8 mouse cellular contexts compared by ENCODE assay signal in the genomic region with DNA sequence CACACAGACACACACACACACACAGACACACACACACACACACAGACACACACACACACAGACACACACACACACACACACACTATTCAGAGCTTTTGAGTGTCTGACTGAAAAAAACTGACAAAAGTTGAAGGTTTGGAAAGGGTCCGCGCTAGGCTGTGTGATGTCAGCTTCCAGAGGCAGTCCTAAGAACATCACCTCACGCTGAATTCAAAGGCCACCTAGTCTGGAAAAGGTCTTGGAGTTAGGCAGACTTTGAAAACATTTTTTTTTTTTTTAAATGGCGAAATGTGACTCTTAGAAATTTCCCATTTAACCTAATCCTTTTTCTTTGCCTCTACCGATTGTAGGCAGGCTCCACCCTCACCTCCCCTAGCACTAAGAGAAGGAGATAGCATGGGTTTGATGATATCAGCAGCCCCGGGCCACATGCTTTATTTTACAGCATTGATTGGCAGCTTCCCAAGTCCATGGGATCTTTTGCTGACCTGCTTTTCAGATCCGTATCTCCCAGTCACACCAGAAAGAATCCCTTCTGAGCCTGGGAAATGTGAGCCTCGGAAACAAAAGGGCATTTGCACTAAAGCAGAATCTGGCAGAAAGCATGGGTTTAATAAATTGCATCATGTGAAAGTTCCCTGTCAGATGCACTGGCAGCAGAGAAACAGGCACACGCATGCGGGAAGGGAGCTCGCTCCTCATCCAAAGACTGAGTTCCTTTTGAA.
DNase-seq lines count a peak whose midpoint lies in the region; ATAC-seq and TF ChIP-seq lines count a peak whose summit lies in the region.

No protein-coding gene starts in this region.

- H3K4me1 ChIP-seq in spleen, adult 2 months (ENCODE audit: control insufficient read depth, insufficient read depth, insufficient read length), result no peaks in the 10 kb centered on the region; the same call in 1 of the 2 replicates
- peaks cover 26% of the 10 kb centered on the region for H3K4me1 ChIP-seq in heart, postnatal 0 days (ENCODE audit: control insufficient read depth, insufficient read depth)
- peaks cover 29% of the 10 kb centered on the region for H3K4me1 ChIP-seq in lung, embryonic 14.5 days (ENCODE audit: insufficient read depth)

- H3K9ac ChIP-seq in heart, postnatal 0 days (replicated peaks; ENCODE audit: low read depth, low read length), result peak overlapping the region; percentile 30; the same call in 1 of the 2 replicates
- H3K9ac ChIP-seq in lung, embryonic 14.5 days, result peak overlapping the region; percentile 14

- peak overlapping the region; percentile 60 for H3K4me2 ChIP-seq in heart, postnatal 0 days (ENCODE audit: low read depth, low read length)
- H3K4me2 ChIP-seq in lung, embryonic 14.5 days, result peak overlapping the region; percentile 59

- ATAC-seq in heart, postnatal 0 days (ENCODE audit: insufficient read depth, low read depth), result no peak
- ATAC-seq in lung, embryonic 14.5 days (ENCODE audit: insufficient read depth), result 0 out of 2 replicates have a peak, but pooled peaks have one; percentile 40
- ATAC-seq in megakaryocyte-erythroid progenitor cell, adult 5-6 weeks (replicated peaks; ENCODE audit: low FRiP score, low TSS enrichment, poor library complexity, severe bottlenecking), result no peak

- H3K27ac ChIP-seq in spleen, adult 2 months (ENCODE audit: insufficient read depth, low read length), result peak overlapping the region; percentile 66
- peak overlapping the region; percentile 94 for H3K27ac ChIP-seq in heart, postnatal 0 days (ENCODE audit: low read depth)
- peak overlapping the region; percentile 94 for H3K27ac ChIP-seq in lung, embryonic 14.5 days (ENCODE audit: low read depth)

- DNase-seq in spleen, adult 2 months (ENCODE audit: low read depth in 1 of 2, low spot score in 2 of 2), result no peak
- DNase-seq in spleen, postnatal 36 days (ENCODE audit: low spot score in 2 of 2), result no peak
- peak; percentile 63 for DNase-seq in embryo, embryonic 11 days
- DNase-seq in heart, postnatal 0 days (ENCODE audit: low spot score), result peak; percentile 23
- peak; percentile 43 to 53 for DNase-seq in kidney, postnatal 25 days
- peak; percentile 65 for DNase-seq in lung, embryonic 14.5 days
- peak; percentile 40 to 43 for DNase-seq in right cerebral cortex, postnatal 10 days (ENCODE audit: low spot score in 2 of 2)

- H3K9me3 ChIP-seq in heart, postnatal 0 days (replicated peaks; ENCODE audit: control insufficient read depth, low read length), result no peaks in the 10 kb centered on the region
- H3K9me3 ChIP-seq in lung, embryonic 14.5 days (ENCODE audit: low read depth, low read length), result no peaks in the 10 kb centered on the region

- TF ChIP-seq EP300 in heart, postnatal 0 days (IDR thresholded peaks at IDR 0.05; ENCODE audit: low read depth), result no peak

- no peak overlapping the region for H3K4me3 ChIP-seq in spleen, adult 2 months (ENCODE audit: extremely low read depth, insufficient read depth, insufficient read length)
- no peak overlapping the region for H3K4me3 ChIP-seq in heart, postnatal 0 days (ENCODE audit: low read depth, low read length)
- no peak overlapping the region for H3K4me3 ChIP-seq in lung, embryonic 14.5 days (ENCODE audit: low read depth, low read length)

- H3K27me3 ChIP-seq in spleen, adult 2 months (ENCODE audit: control insufficient read depth, insufficient read depth, low read length), result no peaks in the 10 kb centered on the region
- H3K27me3 ChIP-seq in heart, postnatal 0 days (ENCODE audit: control insufficient read depth, insufficient read depth, low read length), result no peaks in the 10 kb centered on the region
- no peaks in the 10 kb centered on the region for H3K27me3 ChIP-seq in lung, embryonic 14.5 days (ENCODE audit: insufficient read depth, low read length)

- WGBS in spleen, adult 2 months, result 71% methylated on average over 11 of the region's 11 CpGs
- WGBS in heart, postnatal 0 days, result 15% methylated on average over 11 of the region's 11 CpGs
- 14% methylated on average over 11 of the region's 11 CpGs for WGBS in lung, embryonic 14.5 days

- no peaks in the 10 kb centered on the region for H3K36me3 ChIP-seq in spleen, adult 2 months (ENCODE audit: control insufficient read depth, insufficient read depth, low read length)
- no peaks in the 10 kb centered on the region for H3K36me3 ChIP-seq in heart, postnatal 0 days (replicated peaks; ENCODE audit: control insufficient read depth, insufficient read depth, low read length)
- H3K36me3 ChIP-seq in lung, embryonic 14.5 days (ENCODE audit: insufficient read depth), result no peaks in the 10 kb centered on the region

- TF ChIP-seq CTCF in spleen, adult 2 months (IDR thresholded peaks at IDR 0.05; ENCODE audit: extremely low read depth, insufficient read depth, insufficient read length, insufficient replicate concordance), result no peak
- no peak for TF ChIP-seq CTCF in heart, postnatal 0 days (IDR thresholded peaks at IDR 0.05; ENCODE audit: low read depth)
- no peak for TF ChIP-seq CTCF in lung, embryonic 14.5 days (IDR thresholded peaks at IDR 0.05; ENCODE audit: low read depth)

- TF ChIP-seq POLR2A in spleen, adult 2 months (IDR thresholded peaks at IDR 0.05; ENCODE audit: low read depth, low read length), result no peak

Comparison
In these comparisons a context has a peak if more than half of its experiments do, and no peak if none do; other contexts are left out.
1. DNase-seq: peak in embryo, embryonic 11 days (single experiment), heart, postnatal 0 days (single experiment), kidney, postnatal 25 days (2 of 2), lung, embryonic 14.5 days (single experiment) and right cerebral cortex, postnatal 10 days (2 of 2); none in spleen, adult 2 months (0 of 2) and spleen, postnatal 36 days (0 of 2).
2. Peak in every context shown above with its lines, with median percentiles within 50 percentile points of each other: H3K27ac ChIP-seq.